Mouse (Mus musculus) heart, embryonic 11.5 days (tissue): ENCODE results near the gene Hist1h2be. TPM values are rescaled to one million over a fixed set of nuclear protein-coding genes. Genes with fewer than 3 reads are reported as not detected.

Experiments used
- microRNA-seq: library from miRNA; unstranded; fragments of <30 nt; microRNA quantifications from one replicate; pipeline ENCODE4, GENCODE M21; 2016; ENCODE audit warnings: borderline number of aligned reads
- polyA plus RNA-seq: library from polyadenylated mRNA; unstranded; fragments of >200 nt; fragmentation: Nextera tagmentation; extraction: Ambion mirVana; gene quantifications from 2 replicates; pipeline ENCODE4 v1.2.1, GENCODE M21; 2014

Gene Hist1h2be
- polyA plus RNA-seq, 1 experiment from 2014 or later: 2.4 TPM

Small RNA genes within 50 kb of the gene (microRNA-seq; reads per million reads assigned to microRNA genes)
- gene Gm44297 (0.27 reads per million), gene Gm44359 (not detected), gene Gm44394 (not detected)

Other genes with a start within 250 kb of the Hist1h2be start
- 8.9 and 9.8 TPM in 2 replicates for gene Abt1, start 197.3 kb downstream of the Hist1h2be start, polyA plus RNA-seq
- gene Btn1a1, start 155.2 kb downstream of the Hist1h2be start, polyA plus RNA-seq: 0.97 and 1.7 TPM in 2 replicates
- 0.59 and 0.80 TPM in 2 replicates for gene Btn2a2, start 132.3 kb downstream of the Hist1h2be start, polyA plus RNA-seq
- gene Hist1h4h, start 90.1 kb downstream of the Hist1h2be start, polyA plus RNA-seq: 2.1 and 3.4 TPM in 2 replicates
- gene Hist1h2af, start 87.2 kb downstream of the Hist1h2be start, polyA plus RNA-seq: 1.4 and 2.3 TPM in 2 replicates
- gene Hist1h3g, start 85.7 kb downstream of the Hist1h2be start, polyA plus RNA-seq: 2.8 and 3.1 TPM in 2 replicates
- 0.43 and 0.66 TPM in 2 replicates for gene Hist1h2bh, start 77.7 kb downstream of the Hist1h2be start, polyA plus RNA-seq
- gene Hist1h3f, start 77.1 kb downstream of the Hist1h2be start, polyA plus RNA-seq: 0.19 TPM in 1 of 2 replicates, not detected in the other
- gene Hist1h4f, start 69.5 kb downstream of the Hist1h2be start, polyA plus RNA-seq: not detected in 2 replicates
- gene Hist1h1d, start 67.9 kb downstream of the Hist1h2be start, polyA plus RNA-seq: 0.15 and 0.27 TPM in 2 replicates
- gene Hist1h3e, start 58.8 kb downstream of the Hist1h2be start, polyA plus RNA-seq: 2.6 and 3.0 TPM in 2 replicates
- 27.6 and 34.5 TPM in 2 replicates for gene Hist1h2ae, start 49.9 kb downstream of the Hist1h2be start, polyA plus RNA-seq
- gene Hist1h2bg, start 49.7 kb downstream of the Hist1h2be start, polyA plus RNA-seq: 2.3 and 6.5 TPM in 2 replicates
- 1.3 and 2.6 TPM in 2 replicates for gene Hist1h2bf, start 46.9 kb downstream of the Hist1h2be start, polyA plus RNA-seq
- 0.44 and 1.3 TPM in 2 replicates for gene Hist1h2ad, start 46.7 kb downstream of the Hist1h2be start, polyA plus RNA-seq
- gene Hist1h3d, start 45.4 kb downstream of the Hist1h2be start, polyA plus RNA-seq: 2.9 and 4.6 TPM in 2 replicates
- 42.3 and 51.7 TPM in 2 replicates for gene Hist1h4d, start 39.5 kb downstream of the Hist1h2be start, polyA plus RNA-seq
- gene Hist1h1e, start 1.4 kb upstream of the Hist1h2be start, polyA plus RNA-seq: 8.4 and 11.1 TPM in 2 replicates
- 0.52 and 0.62 TPM in 2 replicates for gene Hist1h2ac, start 62.8 kb upstream of the Hist1h2be start, polyA plus RNA-seq
- 31.3 and 31.9 TPM in 2 replicates for gene Hist1h2bc, start 63.1 kb upstream of the Hist1h2be start, polyA plus RNA-seq
- not detected in 2 replicates for gene Hist1h1t, start 74.7 kb upstream of the Hist1h2be start, polyA plus RNA-seq
- 0.69 and 2.7 TPM in 2 replicates for gene Hist1h4c, start 77.3 kb upstream of the Hist1h2be start, polyA plus RNA-seq
- 8.2 and 9.9 TPM in 2 replicates for gene Hfe, start 89.7 kb upstream of the Hist1h2be start, polyA plus RNA-seq
- gene Hist1h1c, start 117.7 kb upstream of the Hist1h2be start, polyA plus RNA-seq: 24.6 TPM in 2 replicates
- 4.1 and 4.5 TPM in 2 replicates for gene Hist1h3c, start 124.5 kb upstream of the Hist1h2be start, polyA plus RNA-seq
- 1.2 and 2.7 TPM in 2 replicates for gene Hist1h2bb, start 125.6 kb upstream of the Hist1h2be start, polyA plus RNA-seq
- 16.7 and 18.1 TPM in 2 replicates for gene Hist1h2ab, start 130.0 kb upstream of the Hist1h2be start, polyA plus RNA-seq
- 2.7 and 3.7 TPM in 2 replicates for gene Hist1h3b, start 131.1 kb upstream of the Hist1h2be start, polyA plus RNA-seq
- 2.2 and 2.7 TPM in 2 replicates for gene Hist1h4b, start 135.9 kb upstream of the Hist1h2be start, polyA plus RNA-seq
- 1.0 TPM in 1 of 2 replicates, not detected in the other for gene Hist1h4a, start 140.1 kb upstream of the Hist1h2be start, polyA plus RNA-seq
- gene Hist1h3a, start 141.3 kb upstream of the Hist1h2be start, polyA plus RNA-seq: 2.5 and 4.0 TPM in 2 replicates
- gene Hist1h1a, start 142.5 kb upstream of the Hist1h2be start, polyA plus RNA-seq: 0.31 and 0.67 TPM in 2 replicates
- 0.24 TPM in 1 of 2 replicates, not detected in the other for gene Trim38, start 148.8 kb upstream of the Hist1h2be start, polyA plus RNA-seq
- not detected in 2 replicates for gene Slc17a2, start 185.9 kb upstream of the Hist1h2be start, polyA plus RNA-seq
- not detected in 2 replicates for gene Slc17a3, start 218.3 kb upstream of the Hist1h2be start, polyA plus RNA-seq
- not detected in 2 replicates for gene Slc17a1, start 246.6 kb upstream of the Hist1h2be start, polyA plus RNA-seq